Mouse (Mus musculus) heart, embryonic 13.5 days (tissue): Measurements from ENCODE around the gene Usp3. TPM values are rescaled to one million over a fixed set of nuclear protein-coding genes. Genes with fewer than 3 reads are reported as not detected.

Experiments
- ATAC-seq: fragments of 200-750 bp; cut with Nextera tagmentation; 2 replicates; pipeline ENCODE4 v1.8.0; 2017; ENCODE audit warnings: moderate TSS enrichment; ENCODE audit not compliant: insufficient number of reproducible peaks, low FRiP score, low TSS enrichment; ENCODE audit errors: extremely low read depth
- H3K27ac ChIP-seq: fragments of 300-500 bp; sonication (generic); replicated peaks from 2 replicates; pipeline ENCODE4 v1.5.1; 2015; ENCODE audit warnings: moderate library complexity, mild to moderate bottlenecking, inconsistent platforms
- H3K27me3 ChIP-seq: fragments of 300-500 bp; sonication (generic); replicated peaks from 2 replicates; pipeline ENCODE4 v1.6.1; 2015; ENCODE audit warnings: mild to moderate bottlenecking, inconsistent platforms
- H3K36me3 ChIP-seq: fragments of 300-500 bp; sonication (generic); 2 replicates; pipeline ENCODE4 v1.6.1; 2015; ENCODE audit warnings: mild to moderate bottlenecking, inconsistent platforms
- H3K4me1 ChIP-seq: fragments of 300-500 bp; sonication (generic); 2 replicates; pipeline ENCODE4 v1.6.1; 2015; ENCODE audit warnings: inconsistent platforms
- H3K4me2 ChIP-seq: fragments of 300-500 bp; sonication (generic); 2 replicates; pipeline ENCODE4 v1.6.1; 2015; ENCODE audit warnings: inconsistent platforms, mild to moderate bottlenecking, moderate library complexity
- H3K4me3 ChIP-seq: fragments of 300-500 bp; sonication (generic); 2 replicates; pipeline ENCODE4 v1.5.1; 2015; ENCODE audit warnings: moderate library complexity, mild to moderate bottlenecking, inconsistent platforms
- H3K9ac ChIP-seq: fragments of 300-500 bp; sonication (generic); 2 replicates; pipeline ENCODE4 v1.6.1; 2015; ENCODE audit warnings: inconsistent platforms, mild to moderate bottlenecking, moderate library complexity
- H3K9me3 ChIP-seq: fragments of 300-500 bp; sonication (generic); 2 replicates; pipeline ENCODE4 v1.6.1; 2016; ENCODE audit warnings: inconsistent platforms
- WGBS: fragments of 180-500 bp; shearing (Covaris S2); methylation state at CpG from one replicate; pipeline ENCODE4 v1.1.7; 2015; ENCODE audit warnings: mixed read lengths; 5-methylcytosine and 5-hydroxymethylcytosine counted together
- polyA plus RNA-seq: library from polyadenylated mRNA; unstranded; fragments of >200 nt; fragmentation: Nextera tagmentation; extraction: Ambion mirVana; gene quantifications from 2 replicates; pipeline ENCODE4 v1.2.1, GENCODE M21; 2015

Usp3 gene
- polyA plus RNA-seq, 1 experiment from 2014 or later: 39.1 TPM

DNA sequence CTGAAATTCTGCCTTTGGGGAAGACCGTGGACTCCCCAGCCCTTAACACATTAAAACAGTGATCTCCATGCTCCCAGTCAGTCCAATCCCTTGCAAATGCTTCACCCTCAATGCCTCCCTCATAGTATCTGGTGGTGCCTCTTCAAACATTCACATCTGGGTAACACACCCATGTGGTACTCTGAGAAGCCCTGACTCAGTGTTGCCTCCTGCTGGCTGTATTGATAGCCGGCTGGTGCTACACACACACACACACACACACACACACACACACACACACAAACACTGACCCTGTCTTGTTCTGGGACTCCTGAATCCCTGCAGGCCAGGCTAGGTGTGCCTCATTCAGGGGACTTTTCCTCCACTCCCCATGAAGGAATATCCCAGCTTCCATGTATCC lies 24.9 kb upstream of the Usp3 start:
- Histone ChIP-seq H3K27ac (no peak overlapping the region), H3K36me3 (no peaks in the 10 kb centered on the region), H3K9ac (no peak overlapping the region), H3K9me3 (no peaks in the 10 kb centered on the region), H3K4me1 (peaks cover 38% of the 10 kb centered on the region), H3K27me3 (no peaks in the 10 kb centered on the region), H3K4me2 (no peak overlapping the region), H3K4me3 (no peak overlapping the region)
- 98% methylated on average over 2 of the region's 2 CpGs for WGBS
- no peak for ATAC-seq

DNA sequence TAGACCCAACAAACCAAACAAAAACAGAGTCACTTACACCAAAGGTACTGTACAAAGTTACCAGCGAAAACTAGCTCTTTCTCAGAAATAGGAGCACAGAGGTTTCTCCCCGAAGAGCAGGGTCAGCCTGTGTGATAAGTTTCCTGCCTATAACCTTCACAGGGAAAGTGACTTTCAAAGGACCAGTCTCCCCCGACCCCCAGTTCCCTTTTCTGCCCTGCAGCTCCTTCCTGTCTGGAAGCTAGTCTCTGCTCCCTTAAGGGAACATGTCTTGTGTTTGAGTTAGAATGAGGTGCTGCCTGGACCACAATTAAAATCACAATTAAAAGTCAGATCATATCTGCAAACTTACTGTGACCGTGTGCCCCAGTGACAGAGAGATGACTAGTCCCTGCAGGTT lies 23.9 kb upstream of the Usp3 start:
- no peak for ATAC-seq
- Histone ChIP-seq H3K9ac (no peak overlapping the region), H3K27ac (no peak overlapping the region), H3K36me3 (no peaks in the 10 kb centered on the region), H3K27me3 (no peaks in the 10 kb centered on the region), H3K4me1 (peaks cover 39% of the 10 kb centered on the region), H3K4me3 (no peak overlapping the region), H3K4me2 (no peak overlapping the region), H3K9me3 (no peaks in the 10 kb centered on the region)
- 46% methylated on average over 4 of the region's 4 CpGs for WGBS

DNA sequence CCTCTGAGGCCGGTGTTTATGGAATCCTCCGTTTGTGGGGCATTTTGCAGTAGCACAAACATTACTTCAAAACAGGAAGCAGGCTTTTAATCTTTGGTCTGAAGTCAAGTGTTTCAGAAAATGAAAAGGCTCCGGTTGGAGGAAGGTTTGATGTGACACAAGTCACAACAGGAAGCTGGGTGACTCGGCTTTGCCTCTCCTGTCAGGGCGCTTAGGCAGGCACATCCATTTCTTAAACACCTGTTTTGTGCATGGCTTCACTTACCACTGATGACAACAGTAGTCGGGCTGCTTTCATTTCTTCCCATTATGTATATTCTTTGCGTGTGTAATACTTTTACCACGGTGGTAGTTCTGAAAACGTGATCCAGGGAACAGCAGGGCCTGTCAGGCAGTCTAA lies 22.2 kb upstream of the Usp3 start:
- ATAC-seq: no peak
- WGBS: 50% methylated on average over 9 of the region's 9 CpGs
- Histone ChIP-seq H3K9ac (no peak overlapping the region), H3K9me3 (no peaks in the 10 kb centered on the region), H3K4me1 (peaks cover 26% of the 10 kb centered on the region), H3K4me2 (no peak overlapping the region), H3K27me3 (no peaks in the 10 kb centered on the region), H3K27ac (no peak overlapping the region), H3K4me3 (no peak overlapping the region), H3K36me3 (no peaks in the 10 kb centered on the region)

DNA sequence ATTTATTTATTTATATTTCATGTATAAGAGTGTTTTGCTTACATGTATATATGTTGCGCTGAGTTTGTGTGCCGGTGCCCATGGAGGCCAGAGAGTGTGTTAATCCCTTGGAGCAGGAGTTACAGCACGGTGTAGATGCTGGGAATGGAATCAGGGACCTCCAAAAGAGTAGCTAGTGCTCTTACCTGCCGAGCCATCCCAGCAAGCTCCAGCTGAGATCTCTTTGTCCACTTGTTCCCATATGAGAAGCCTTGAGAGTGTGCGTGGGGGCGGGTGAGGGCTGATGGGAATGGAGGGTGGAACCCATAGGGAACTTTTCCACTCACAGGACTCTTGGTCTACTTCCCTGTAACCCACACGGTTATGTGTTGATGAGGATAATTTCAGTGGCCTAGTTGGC lies 21.6 kb upstream of the Usp3 start:
- 80% methylated on average over 7 of the region's 7 CpGs for WGBS
- no peak overlapping the region for H3K4me2 ChIP-seq

DNA sequence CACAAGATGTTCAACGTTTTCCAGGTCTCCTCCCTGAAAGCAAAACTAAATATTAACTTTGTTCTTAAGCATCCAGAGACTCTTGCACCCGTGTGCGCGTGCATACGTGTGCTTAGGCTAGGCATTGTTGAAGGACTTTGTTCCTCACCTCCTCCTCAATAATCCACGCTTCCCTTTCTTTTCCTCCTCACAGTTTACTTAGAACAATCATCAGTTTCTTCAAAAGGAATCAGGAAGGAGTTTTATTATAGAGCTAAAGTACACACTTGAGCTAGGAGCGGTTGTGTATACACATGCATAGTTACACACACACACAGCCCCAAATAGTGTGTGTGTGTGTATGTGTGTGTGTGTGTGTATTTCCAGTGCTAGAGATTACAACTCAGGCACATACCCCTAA lies 20.7 kb upstream of the Usp3 start:
- Histone ChIP-seq H3K4me2 (no peak overlapping the region), H3K27me3 (no peaks in the 10 kb centered on the region), H3K27ac (no peak overlapping the region), H3K4me1 (peaks cover 15% of the 10 kb centered on the region), H3K9ac (no peak overlapping the region), H3K9me3 (no peaks in the 10 kb centered on the region), H3K4me3 (no peak overlapping the region), H3K36me3 (no peaks in the 10 kb centered on the region)
- no peak for ATAC-seq
- 84% methylated on average over 7 of the region's 7 CpGs for WGBS

More for the DNA sequence above, 21.6 kb upstream of the Usp3 start:
- no peaks in the 10 kb centered on the region for H3K9me3 ChIP-seq
- no peak overlapping the region for H3K27ac ChIP-seq
- no peak overlapping the region for H3K9ac ChIP-seq
- no peak for ATAC-seq
- H3K4me1 ChIP-seq: peaks cover 20% of the 10 kb centered on the region
- no peaks in the 10 kb centered on the region for H3K27me3 ChIP-seq
- no peaks in the 10 kb centered on the region for H3K36me3 ChIP-seq
- H3K4me3 ChIP-seq: no peak overlapping the region

DNA sequence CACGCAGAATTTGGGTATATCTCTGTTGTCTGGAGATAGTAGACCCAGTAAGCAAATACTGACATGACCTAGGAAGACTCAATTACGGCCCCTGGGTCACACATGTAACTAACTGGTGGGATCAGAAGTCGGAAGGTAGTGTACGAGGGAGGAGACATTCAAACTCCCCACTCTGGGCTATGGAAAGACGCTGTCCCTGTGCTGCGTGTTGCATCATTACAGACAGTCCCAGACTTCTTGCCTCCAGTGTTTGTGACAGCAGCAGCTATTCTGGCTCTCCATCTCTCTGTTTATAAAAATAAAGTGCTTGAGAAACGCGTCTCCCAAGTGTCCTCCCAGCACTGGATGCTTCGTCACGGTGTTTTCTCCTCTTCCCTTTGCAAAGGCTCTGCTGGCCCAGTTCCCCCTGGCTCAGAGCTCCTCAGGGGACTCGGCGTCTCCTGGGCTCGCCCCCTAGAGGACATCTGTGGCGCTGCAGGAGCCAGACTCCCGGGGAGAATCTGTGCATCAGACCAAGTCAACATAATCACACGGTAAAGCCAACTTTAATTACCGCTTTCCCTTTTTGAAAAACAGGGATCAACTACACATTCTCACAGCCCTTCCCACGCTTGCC lies 18.6 kb upstream of the Usp3 start:
- peak overlapping the region; percentile 33 for H3K4me3 ChIP-seq

DNA sequence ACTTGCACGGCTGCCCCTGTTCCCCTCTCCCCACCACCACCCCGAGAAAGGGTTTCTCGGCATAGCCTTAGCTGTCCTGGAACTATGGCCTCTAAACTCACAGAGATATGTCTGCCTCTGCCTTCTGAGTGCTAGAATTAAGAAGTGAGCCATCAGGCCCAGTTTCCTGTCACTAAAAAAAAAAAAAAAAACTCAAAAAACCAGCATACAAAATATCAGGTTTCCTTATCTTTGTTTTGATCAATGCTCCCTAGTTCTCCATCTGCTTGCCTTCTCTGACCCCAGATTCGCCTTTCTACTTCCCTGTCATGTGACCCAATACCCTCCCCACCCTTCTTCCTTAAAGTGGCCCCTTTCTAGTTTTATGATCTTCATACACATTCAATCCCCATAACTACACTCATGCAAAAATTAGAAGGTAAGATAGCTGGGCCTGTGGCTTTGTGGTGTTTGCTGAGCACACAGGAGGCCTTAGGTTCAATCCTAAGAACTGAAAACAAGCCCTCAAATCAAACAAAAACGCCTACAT lies 15.9 kb upstream of the Usp3 start:
- H3K27ac ChIP-seq: no peak overlapping the region
- H3K36me3 ChIP-seq: no peaks in the 10 kb centered on the region
- H3K9ac ChIP-seq: no peak overlapping the region
- H3K4me3 ChIP-seq: no peak overlapping the region
- peaks cover 4% of the 10 kb centered on the region; the same call in 1 of the 2 replicates for H3K27me3 ChIP-seq
- no peaks in the 10 kb centered on the region for H3K9me3 ChIP-seq
- WGBS: 74% methylated on average over 5 of the region's 5 CpGs
- H3K4me2 ChIP-seq: no peak overlapping the region
- peaks cover 20% of the 10 kb centered on the region for H3K4me1 ChIP-seq
- no peak for ATAC-seq

More for the DNA sequence above, 18.6 kb upstream of the Usp3 start:
- Histone ChIP-seq H3K4me2 (peak overlapping the region; percentile 62), H3K9me3 (no peaks in the 10 kb centered on the region), H3K27ac (no peak overlapping the region), H3K27me3 (no peaks in the 10 kb centered on the region), H3K4me1 (peaks cover 15% of the 10 kb centered on the region), H3K36me3 (no peaks in the 10 kb centered on the region), H3K9ac (peak overlapping the region; percentile 63)
- WGBS: 19% methylated on average over 18 of the region's 18 CpGs
- ATAC-seq: no peak

DNA sequence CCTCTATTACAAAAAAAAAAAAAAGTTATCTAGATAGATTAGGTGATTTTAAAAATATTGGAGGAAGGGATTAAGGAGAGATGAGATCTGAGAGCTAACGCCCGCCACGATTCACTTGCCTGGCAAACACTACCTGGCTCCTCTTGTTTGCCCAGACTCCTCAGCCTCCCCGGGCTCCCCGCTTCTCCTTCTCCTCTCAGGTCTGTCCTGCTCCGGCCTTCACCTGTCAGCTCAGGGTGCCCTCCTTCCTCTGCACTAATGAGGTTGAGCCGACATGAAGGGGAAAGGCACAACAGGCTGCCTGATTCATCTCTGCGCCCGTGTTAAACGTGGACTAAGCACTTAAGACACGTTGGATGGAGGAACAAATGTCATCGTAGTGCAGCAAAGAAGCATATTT lies 13.9 kb upstream of the Usp3 start:
- Histone ChIP-seq H3K27ac (no peak overlapping the region), H3K27me3 (peaks cover 4% of the 10 kb centered on the region; the same call in 1 of the 2 replicates), H3K36me3 (no peaks in the 10 kb centered on the region), H3K9ac (no peak overlapping the region), H3K4me1 (peaks cover 15% of the 10 kb centered on the region), H3K4me3 (no peak overlapping the region), H3K4me2 (no peak overlapping the region), H3K9me3 (no peaks in the 10 kb centered on the region)
- WGBS: 57% methylated on average over 12 of the region's 12 CpGs
- ATAC-seq: no peak

DNA sequence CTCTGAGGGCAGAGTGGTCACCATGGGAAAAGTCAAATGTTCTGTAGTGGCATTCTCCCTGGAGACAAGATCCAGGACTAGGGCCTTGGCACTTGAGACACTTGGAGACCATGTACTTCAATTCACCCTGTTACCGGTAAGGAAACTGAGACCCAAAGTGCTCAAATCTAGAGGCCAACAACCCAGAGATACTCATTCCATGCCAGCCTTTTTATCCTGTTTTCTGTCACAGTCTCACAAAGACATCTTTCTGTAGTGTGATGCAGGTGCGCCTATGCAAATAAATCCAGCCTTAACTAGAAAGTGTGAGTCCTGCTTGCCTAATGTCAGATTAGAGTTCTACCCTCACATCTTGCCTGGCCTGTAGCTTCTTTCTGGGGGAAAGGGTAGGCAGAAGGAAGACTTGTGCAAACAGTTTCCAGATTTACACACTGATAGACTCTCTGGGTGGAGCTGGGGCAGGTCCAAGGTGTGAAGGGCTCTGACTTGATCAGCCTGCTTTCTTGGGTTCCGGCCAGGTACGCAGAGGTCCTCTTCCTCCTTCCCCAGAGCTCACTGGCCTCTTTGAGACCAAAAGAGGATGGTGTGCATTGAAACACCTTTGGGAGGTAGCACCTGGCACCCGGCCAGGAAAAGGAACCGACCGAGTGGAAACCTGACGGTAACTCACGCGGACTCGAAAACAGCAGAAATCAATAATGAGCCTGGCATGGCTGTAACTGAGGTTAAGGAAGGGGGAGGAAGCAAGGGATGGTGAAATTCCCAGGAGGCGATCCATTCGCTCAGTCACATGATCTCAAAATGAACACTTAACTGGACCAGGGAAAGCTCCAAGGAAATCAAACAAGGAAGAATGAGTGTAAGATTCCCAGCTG lies 13.2 kb upstream of the Usp3 start:
- H3K4me3 ChIP-seq: no peak overlapping the region
- no peak for ATAC-seq
- 74% methylated on average over 13 of the region's 13 CpGs for WGBS
- H3K27me3 ChIP-seq: peaks cover 4% of the 10 kb centered on the region; the same call in 1 of the 2 replicates
- H3K4me1 ChIP-seq: peaks cover 12% of the 10 kb centered on the region
- H3K27ac ChIP-seq: no peak overlapping the region
- H3K9me3 ChIP-seq: no peaks in the 10 kb centered on the region
- H3K36me3 ChIP-seq: no peaks in the 10 kb centered on the region
- H3K4me2 ChIP-seq: no peak overlapping the region
- H3K9ac ChIP-seq: no peak overlapping the region

DNA sequence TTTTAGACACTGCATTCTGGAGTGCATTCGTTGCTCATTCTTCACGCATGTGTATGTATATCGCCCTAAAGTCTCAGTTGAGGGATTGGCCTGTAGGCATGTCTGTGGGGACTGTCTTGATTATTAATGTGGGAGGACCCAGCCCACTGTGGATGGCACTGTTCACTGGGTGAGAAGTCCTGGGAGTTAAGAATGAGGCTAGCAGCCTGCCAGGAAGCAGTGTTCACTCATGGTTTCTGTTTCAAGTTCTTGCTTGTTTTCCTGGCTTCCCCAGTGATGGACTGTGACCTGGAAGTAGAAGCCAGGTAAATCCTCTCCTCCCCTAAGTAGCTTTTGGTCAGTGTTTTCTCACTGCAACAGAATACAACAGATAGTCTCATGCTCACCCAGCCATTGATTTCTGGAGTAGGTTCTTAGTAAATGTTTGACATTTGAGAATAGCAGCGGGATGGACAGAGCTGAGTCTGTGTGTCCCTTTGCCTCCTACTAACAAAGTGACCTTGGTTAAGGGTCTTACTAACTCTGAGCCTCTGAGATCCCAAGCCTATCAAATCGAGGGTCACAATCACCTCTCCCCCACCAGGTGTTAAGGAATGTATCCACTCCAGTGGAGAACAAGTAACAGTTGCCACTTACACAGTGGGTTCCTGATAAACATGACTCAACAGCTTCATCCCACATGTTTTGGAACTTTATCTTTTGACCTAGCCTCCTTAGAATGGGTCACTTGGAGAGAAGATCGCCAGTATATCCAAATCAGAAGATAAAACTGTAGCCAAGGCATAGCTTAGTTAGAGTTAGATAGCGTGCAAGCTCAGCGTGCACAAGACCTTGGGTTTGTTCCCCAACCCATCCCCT lies 11.6 kb upstream of the Usp3 start:
- no peaks in the 10 kb centered on the region for H3K9me3 ChIP-seq
- H3K4me2 ChIP-seq: no peak overlapping the region
- 57% methylated on average over 8 of the region's 8 CpGs for WGBS
- no peak overlapping the region for H3K9ac ChIP-seq
- no peak overlapping the region for H3K27ac ChIP-seq
- no peaks in the 10 kb centered on the region for H3K36me3 ChIP-seq
- peaks cover 21% of the 10 kb centered on the region for H3K4me1 ChIP-seq
- no peak for ATAC-seq
- H3K4me3 ChIP-seq: no peak overlapping the region
- peaks cover 4% of the 10 kb centered on the region; the same call in 1 of the 2 replicates for H3K27me3 ChIP-seq

DNA sequence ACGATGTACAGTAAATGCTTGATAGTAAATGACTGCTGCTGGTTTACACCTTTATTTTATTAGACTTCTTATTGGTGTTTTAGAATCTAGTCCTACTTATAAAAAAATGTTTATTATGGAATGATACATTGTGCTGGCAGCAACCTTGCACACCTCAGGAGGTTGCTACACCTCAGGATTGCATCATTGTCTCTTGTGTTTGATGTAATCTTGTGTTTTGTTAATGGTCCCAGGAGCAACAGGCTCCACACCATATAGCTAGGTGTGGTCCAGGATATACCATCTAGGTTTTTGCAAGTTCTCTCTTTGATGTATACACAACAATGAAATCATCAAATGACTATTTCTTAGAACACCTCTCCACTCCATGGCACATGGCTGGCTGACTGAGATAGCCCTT lies 11.0 kb upstream of the Usp3 start:
- H3K36me3 ChIP-seq: no peaks in the 10 kb centered on the region
- no peaks in the 10 kb centered on the region for H3K9me3 ChIP-seq
- 85% methylated on average over 1 of the region's 1 CpGs for WGBS
- no peak overlapping the region for H3K9ac ChIP-seq
- no peak for ATAC-seq
- H3K4me3 ChIP-seq: no peak overlapping the region
- no peak overlapping the region for H3K27ac ChIP-seq
- peaks cover 22% of the 10 kb centered on the region for H3K4me1 ChIP-seq
- H3K4me2 ChIP-seq: no peak overlapping the region
- H3K27me3 ChIP-seq: peaks cover 4% of the 10 kb centered on the region; the same call in 1 of the 2 replicates
